Mouse (Mus musculus): Measurements from ENCODE around the gene Gchfr.

The Gchfr gene

DNA sequence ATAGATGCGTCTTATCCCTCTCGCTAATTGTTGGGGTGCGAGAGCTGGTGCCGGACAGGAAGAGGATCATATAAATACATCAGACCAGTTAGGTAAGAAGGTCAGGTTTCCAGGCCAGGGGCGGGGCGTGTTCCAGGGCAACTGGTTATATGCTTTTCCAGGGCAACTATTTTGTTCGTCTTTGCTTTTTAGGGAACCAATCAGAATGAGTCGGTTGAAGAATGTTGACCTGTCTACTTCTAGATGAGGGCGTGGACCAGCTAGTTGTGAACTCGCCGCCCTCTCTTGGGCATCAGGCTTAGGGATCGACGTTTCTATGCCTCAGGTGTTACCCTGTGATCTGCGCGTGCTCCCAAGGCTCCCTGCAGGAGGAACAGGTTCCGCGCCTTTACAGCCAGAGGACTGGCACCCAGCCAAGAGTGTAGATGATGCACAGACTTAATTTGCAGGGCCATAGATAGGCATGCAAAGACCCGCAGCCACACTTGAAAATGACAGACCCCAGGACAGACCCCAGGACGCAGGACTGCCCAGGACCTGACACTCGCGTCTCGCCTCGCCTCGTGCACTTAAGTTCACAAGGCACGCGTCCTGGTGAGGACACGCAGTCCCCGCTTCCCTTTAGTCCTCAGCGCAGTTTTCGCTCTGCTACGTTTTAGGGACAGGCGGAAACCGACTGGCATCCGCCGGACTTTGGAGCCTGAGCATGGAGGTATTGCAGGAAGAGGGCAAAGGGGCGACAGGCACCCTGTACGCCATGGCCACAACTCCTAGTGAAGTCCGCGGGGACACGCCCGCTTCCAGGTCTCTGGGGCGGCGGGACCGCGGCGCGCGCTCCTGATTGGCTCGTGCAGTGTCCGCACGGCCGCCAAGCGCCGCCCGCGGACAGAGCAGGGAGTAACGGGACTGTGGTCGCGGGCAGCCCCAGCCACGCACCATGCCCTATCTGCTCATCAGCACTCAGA lies at the start of gene Gchfr:
Gchfr (plus strand) TSS at position 873 of the 965 bp plus-strand sequence.
- no peak for DNase-seq (ENCODE audit: low spot score)

DNA sequence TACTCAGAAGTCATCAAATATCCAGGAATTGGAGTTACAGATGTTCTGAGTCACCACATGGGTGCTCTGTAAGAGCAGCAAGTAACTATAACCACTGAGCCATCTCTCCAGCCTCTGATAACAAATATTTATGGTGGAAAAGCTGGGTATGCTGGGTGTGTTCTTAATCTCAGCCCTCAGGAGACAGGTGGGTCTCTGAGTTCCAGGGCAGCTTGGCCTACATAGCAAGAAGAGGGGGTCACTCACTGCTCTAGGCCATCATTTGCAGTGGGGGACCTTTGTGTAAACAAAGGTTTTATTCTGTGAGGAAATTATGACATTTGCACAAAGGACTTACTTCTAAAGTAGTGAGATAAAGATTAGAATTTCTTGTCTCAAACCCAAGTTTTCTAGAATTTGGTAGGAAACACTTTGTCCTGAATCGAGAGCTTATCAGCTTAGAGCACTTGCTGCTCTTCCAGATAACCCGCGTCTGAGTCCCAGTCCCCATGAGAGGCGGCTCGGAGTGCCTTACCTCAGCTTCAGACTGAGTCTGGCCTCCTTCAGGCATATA lies 31.2 kb upstream of the Gchfr start:
- DNase-seq (ENCODE audit: low spot score) = no peak

DNA sequence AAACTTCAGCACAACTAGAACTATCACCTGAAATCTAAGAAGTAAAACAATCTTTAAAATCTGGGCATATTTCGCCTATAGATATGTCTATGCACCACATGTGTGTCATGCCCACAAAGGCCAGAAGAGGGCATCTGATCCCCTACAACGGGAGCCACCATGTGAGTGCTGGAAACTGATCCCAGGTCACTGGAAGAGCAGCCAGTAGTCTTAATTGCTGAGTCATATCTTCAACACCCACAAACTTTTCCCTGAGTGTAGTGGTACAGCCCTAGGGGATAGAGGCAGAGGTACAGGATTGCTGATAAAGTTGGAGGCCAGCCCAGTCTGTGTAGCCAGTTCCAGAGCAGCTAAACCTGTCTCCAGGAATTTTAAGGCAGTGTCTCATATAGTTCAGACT lies 22.4 kb upstream of the Gchfr start:
- DNase-seq (ENCODE audit: low spot score) = no peak

DNA sequence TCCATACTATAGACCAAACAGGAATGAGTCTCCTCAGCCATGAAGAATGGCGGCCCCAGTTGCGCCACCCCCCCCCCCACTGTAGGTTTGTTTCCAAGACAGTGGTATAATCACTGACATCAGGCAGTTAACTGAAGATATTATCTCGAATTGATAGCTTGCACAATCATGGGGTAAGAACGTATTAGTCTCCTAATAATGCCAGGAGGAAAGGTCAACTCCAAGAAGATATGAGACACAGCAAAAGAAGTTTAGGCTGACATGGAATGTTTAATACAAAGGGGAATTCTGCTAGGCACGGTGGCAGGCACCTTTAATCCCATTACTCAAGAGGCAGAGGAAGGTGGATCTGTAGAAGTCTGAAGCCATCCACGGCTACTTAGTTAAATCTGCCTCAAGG lies 21.1 kb upstream of the Gchfr start:
- DNase-seq (ENCODE audit: low spot score) = no peak

DNA sequence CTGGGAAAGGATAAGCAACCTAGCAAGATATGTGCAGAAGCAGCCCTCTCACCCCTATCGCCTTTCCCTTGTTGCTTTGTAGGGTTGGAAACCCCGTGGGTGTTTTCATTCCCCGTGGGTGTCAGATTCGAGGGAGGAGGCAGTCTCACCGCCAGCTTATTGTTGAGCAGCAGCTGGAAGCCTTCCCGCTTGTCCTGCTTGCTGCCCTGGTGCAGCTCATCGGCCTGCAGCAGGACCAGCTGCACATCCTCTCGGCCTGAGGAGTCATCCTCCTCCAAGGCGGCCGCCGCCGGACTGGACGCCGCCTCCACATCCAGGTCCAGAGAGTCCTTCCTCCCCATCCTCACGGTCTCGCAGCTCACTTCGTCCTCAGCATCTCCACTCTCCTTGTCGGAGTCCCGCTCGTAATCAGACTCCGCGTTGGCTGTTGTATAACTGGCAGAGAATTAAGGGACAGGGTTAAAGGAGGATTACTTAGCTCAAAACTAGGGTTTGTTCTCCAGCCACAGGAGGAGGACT lies 20.4 kb upstream of the Gchfr start:
- no peak for DNase-seq (ENCODE audit: low spot score)

DNA sequence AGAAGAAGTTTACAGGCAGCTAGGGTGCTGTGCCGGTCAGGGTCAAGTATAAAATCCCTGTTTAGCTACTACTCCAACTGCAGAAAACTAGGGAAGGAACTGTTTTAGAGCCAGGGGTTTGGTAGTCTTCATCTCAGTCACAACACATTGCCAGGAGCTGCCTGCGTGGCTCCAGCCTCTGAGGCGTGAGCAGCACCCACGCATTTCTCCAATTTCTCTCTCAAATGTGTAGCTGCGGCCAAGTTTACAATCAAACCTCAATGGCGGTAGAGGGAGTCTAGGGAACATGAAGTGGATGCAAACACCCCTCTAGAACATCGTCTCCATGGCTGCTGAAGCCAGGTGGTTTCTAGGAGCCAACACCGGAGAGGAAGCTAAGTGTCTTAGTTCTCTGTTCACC lies 19.8 kb upstream of the Gchfr start:
- DNase-seq (ENCODE audit: low spot score) = no peak

DNA sequence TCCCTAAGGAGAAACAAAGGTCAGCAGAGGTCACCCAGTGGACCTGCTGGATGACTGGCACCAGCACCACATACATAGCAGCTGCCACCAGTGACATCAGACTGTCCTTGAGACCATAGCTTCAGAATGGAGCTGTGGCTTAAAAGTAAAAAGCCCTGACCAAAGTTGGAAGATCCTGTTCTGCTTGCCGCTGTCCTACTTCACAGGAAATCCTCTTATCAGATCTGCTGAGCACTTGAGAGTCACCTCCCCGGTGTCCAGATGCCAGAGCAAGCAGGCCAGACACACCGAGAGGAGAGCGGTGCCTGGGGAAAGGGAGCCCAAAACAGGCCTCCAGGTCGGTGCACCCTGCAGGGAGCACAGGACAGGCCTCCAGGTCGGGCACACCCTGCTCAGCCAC lies 15.3 kb upstream of the Gchfr start:
- no peak for DNase-seq (ENCODE audit: low spot score)

DNA sequence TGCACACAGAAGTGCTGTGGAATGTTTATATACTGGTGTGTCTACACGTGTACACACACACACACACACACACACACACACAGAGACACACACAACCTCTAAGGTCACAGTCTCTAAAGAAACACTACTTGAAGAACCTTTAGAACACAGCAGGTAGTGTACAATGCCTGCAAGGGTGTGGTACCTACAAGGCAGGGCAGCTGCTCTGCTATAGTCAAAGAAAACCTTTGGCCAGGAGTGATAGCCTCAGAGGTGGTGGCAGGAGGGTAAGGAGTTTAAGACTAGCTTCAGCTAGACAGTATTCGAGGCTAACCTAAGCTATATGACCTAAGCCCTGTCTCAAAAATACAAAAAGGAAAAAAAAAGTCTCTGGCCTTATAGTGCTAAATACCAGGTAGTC lies 12.9 kb upstream of the Gchfr start:
- no peak for DNase-seq (ENCODE audit: low spot score)

DNA sequence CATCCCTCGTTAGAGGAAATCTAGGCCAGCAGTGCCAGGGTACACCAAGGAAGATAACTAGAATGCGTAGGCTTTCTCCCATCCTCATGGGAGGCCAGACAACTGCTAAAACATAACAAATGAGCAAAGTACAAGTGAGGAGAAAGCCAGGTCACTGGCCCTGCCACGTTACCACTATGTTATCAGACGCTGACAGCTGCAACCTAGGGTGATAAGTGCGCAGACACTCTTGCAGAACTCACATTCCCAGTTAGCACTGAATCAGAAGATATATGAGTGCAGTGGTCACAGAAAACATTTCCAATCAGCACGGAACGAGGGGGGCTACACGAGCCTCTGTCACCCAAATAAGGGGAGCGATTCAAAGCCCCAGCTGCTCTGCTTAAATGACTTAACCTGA lies 12.2 kb upstream of the Gchfr start:
- DNase-seq (ENCODE audit: low spot score) = no peak

DNA sequence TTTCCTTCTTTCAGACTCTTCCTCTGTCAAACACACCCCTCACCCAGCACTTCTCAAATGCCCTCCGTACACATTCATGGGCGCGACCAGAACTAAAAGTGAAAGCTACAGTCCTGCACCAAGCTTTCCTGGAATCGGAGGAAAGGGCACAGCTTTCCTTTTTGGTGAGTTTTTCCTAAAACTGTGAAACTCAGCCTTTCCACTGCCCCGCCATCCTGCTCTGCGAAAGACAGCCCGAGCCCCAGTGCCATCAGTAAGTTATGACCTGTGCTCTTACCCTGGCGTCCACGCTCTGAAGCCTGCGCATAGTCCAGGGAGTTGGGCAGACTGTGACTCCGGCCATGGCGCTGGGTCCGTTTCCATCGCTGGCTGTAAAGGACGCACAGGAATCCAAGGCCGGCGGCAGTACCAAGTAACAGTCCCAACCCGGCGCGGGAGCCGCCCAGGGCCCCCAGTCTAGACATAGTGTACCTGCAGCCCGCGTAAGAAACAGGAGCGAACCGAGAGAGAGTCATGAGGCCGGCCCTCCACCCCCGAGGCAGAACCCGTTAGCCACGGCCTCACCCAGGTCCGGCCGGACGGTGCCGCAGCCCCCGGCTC lies 11.4 kb upstream of the Gchfr start:
- no peak for DNase-seq (ENCODE audit: low spot score)

DNA sequence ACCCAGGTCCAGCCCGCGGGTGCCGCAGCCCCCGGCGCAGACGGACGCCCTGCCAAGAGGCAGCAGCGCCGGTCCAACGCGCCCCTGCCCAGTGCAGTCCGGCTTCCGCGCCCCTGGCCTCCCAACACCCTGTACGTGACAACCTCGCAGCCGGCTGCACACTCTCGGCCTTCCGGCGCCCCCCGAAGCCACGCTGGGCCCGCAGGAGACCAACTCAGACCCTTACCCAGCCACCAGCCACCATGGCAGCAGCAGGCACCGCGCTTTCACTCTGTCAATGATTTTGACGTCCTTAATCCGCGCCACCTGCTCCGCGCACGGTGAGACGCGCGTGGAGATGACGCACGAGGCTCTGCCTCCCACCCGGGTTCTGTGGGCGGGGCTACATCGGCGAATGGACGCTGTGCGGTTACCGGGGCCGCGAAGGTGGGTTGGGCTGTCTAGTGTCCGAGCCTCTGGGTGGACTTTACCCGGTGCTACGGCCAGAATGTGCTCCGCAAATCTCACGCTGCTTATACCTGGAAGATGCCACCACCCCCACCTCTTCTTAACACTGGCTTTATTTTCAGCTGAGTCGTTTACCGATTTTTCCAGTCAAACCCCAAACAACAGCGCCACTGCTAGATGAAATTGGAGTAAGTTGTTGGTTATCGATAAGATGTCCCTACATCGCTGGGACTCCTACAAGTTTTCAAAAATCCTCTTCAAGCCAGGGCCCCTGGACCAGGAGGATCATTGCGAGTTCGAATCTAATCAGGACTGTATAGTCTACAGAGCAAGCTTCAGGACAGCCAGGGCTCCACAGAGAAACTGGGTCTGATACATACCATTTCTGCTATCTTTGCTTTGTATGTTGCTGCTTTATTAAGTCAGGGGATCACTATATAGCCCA lies 10.6 kb upstream of the Gchfr start, which contains the start of gene Rmdn3:
Rmdn3 (minus strand) TSS at position 354 of the 892 bp plus-strand sequence.
- peak; percentile 85 for DNase-seq (ENCODE audit: low spot score)

DNA sequence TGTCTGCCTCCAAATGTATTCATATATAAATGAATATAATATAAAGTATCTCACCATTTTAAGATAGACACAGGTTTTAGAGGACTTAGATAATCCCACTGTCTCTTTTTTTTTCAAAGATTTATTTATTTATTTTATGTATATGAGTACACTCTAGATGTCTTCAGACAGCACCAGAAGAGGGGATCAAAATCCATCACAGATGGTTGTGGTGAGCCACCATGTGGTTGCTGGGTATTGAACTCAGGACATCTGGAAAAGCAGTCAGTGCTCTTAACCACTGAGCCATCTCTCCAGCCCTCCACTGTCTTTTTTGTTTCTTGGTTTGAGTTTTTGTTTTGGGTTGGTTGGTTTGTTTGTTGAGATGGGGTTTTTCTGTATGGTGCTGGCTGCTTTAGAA lies 9.7 kb upstream of the Gchfr start:
- no peak for DNase-seq (ENCODE audit: low spot score)

DNA sequence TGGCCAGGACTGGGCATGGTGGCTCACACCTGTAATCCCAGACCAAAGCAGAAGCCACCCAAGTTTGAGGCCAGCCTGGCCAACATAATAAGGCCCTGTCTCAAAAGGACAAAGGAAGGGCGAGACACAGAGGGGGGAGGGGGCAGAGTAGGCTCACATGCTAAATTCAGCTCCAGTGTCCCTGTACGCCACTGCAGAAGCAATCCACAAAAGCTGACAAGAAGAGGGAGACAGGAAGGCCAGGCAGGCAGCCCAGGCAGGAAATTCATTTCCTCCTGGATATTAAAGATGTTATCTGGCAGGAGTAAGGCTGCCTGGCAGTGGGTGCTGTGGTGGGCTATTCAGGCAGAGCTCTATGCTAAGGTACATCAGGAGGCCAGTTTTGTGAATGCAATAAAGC lies 6.3 kb upstream of the Gchfr start:
- DNase-seq (ENCODE audit: low spot score) = no peak

DNA sequence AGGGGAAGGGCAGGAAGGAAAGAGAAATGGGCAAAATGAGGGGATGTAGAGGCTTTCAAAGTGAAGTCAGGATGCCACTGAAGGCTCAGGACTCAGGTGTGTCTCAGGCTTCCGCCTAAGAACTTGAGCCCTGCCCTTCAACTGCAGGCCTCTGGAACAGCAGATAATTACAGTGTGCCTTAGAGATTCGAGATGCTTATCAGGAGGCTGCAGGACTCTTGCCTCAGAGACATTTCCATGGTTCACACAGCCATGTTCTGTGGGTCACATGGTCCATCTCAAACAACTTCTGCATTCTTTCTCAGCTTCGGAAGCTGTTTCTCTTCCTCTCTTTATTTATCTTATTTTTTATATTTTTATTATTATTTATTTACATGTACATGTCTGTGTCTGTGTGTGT lies 4.4 kb upstream of the Gchfr start:
- no peak for DNase-seq (ENCODE audit: low spot score)

DNA sequence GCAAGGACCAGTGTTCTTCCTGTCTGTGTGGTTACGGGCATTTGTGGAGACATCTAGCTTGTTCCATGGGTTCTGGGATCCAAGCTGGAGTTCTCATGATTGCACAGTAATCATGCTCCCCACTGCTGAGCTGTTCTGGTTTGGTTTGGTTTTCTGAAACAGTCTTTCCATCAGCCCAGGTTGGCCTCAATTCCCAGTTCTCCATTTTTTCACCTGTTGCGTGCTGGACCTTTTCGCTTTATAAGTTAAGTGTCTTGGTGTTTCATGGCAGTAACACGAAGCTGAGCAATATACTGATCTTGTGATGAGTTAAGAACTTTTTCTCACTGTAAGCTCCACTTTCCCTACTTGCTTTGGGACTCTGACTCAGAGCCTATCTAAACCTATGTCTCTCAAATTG lies 3.6 kb upstream of the Gchfr start:
- DNase-seq (ENCODE audit: low spot score) = no peak

DNA sequence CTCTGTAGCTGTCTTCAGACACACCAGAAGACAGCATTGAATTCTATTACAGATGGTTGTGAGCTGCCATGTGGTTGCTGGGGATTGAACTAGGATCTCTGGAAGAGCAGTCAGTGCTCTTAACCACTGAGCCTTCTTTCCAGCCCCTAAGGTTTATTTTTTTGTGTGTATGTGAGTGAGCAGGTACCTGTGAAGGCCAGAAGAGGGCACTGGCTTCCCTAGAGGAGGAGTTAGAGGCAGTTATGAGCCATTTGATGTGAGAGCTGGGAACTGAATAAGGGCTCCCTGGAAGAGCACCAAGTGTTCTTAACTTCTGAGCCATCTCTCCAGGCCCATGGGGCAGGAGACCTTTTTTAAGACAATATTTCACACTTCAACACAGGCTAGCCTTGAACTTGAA lies 2.2 kb upstream of the Gchfr start:
- no peak for DNase-seq (ENCODE audit: low spot score)

DNA sequence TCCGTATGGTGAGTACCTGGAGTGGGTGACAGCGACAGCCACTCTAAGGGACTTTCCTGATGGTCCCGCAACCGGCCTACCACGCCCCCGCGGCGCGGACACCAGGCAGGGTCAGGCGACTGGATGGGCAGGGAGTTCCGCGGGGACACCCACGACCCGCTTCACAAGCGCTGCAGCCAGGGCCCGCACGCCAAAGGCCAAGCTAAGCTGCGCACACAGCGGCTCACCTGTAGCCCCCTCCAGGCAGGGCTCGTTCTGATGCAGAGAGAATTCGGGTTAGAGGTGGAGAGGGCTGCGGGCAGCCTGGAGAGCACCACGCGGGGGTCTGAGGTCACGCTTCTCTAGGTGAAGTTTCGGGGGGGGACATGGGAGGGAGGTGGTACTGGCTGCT lies 288 bp downstream of the Gchfr start:
- DNase-seq (ENCODE audit: low spot score) = no peak

DNA sequence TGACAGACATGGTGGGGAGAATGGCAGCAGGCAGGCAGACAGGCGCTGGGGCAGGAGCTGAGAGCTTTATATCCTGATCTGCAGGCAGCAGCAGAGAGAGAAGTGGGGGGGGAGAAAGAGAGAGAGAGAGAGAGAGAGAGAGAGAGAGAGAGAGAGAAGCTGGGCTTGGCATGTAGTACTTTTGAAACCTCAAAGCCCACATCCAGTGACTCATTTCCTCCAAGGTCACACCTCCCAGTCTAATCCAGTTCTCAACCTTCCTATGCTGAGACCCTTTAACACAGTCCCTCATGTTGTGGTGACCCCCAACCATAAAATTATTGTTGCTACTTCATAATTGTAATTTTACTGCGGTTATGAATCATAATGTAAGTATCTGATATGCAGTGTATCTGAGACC lies 2.7 kb downstream of the Gchfr start:
- DNase-seq (ENCODE audit: low spot score) = no peak

DNA sequence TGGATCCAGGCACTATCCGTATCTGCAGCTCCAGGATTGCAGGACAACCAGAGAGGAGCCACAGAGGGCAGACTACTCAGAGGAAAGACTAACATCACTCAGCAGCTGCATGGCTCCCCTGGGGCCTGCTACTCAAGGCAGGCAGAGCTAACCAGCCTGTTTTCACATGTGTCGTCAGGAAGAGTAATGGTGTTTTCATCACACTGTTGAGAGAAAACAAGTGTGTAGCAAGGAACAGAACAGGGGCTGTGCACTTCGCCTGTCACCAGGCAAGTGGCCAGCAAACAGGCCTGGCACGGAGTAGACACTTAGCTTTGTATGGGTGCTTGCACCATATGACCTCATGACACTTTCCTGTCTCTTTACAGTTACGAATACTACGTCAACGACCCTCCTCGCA lies 4.0 kb downstream of the Gchfr start:
- DNase-seq (ENCODE audit: low spot score) = no peak

DNA sequence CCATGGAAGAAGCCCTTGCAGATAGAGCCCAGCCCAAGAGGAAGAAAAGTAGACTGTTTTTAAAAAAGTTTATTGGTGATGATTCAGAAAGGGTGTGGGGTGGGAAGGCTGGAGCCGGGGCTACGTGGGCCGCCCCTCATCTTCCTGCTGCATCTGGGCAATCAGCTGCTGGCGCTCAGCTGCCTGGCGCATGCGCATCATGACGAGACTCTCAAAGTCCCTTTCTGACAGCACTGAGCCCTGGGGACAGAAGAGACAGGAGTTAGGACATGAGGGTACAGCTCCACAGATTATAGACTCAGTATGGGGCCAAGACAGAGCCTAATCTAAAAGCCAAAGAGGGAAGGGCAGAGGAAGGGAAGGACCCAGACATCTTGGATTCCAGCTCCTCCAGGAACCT lies 4.9 kb downstream of the Gchfr start:
- no peak for DNase-seq (ENCODE audit: low spot score)

DNA sequence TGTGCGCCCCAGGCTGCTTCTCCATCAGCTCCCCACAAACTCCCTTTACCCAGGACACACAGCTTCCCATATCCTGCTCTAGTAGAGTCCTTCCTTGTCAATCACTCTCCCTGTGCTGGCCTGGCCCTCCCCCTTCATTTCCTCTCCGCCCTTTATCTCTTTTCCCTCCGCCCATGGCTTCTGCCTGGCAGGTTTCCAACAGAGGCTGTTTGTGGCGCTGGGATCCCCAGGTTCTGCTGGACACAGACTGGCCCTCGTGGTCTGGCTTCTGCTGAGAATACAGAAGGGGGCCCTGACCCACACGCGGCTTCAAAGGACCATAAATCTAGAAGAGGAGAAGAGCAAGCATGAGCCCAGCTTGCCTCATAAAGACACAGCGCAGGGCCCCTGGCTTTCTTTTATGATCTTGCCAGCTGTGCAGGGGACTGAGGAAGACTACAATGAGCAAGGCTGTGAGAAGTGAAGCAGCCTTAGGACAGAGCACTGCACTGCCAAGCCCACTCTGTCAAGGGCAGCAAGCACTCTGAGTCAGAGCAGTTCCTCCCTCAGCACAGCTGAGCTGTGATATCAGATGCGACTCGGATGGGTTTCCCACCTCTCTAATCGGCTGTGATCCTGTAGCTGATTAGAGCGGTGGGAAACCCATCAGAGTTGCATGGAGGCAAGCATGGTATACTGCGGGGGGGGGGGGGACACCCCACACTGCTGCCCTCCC lies 5.4 kb downstream of the Gchfr start:
- DNase-seq (ENCODE audit: low spot score) = no peak

All from ovary, postnatal 10 days (tissue).